22 mouse cellular contexts compared by ENCODE assay signal in the genomic region with DNA sequence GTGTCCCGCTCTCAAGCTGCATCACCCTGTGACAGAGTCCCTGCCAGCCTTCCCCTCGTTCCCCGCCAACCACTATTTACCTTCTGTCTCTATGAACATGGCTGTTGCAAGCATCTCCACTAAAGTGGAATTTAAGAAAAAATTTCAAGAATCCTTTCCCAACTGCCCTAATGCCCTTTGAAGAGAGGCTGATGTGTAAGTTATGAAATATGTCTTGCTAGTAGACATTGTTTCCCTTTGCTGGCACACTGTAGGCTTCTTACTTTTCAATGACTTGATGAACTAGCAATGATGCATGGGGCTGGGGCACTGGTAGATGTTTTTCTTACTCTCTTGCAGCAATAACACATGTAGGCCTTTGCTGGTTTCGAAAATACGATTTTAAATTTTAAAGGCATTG. TPM values are rescaled to one million over a fixed set of nuclear protein-coding genes. Genes with fewer than 3 reads are reported as not detected.
DNase-seq lines count a peak whose midpoint lies in the region; ATAC-seq and TF ChIP-seq lines count a peak whose summit lies in the region.
"Had no signal": no experiment of that assay in that cellular context is flagged by ENCODE, and none has a peak within 500 bp of the region (broad histone marks: within the 10 kb centered on the region; RNA-seq: fewer than 3 reads in every experiment).

No protein-coding gene starts in this region.

- no peaks in the 10 kb centered on the region for H3K9me3 ChIP-seq in midbrain, embryonic 13.5 days
- no peaks in the 10 kb centered on the region for H3K9me3 ChIP-seq in midbrain, postnatal 0 days (ENCODE audit: low read length)
- H3K9me3 ChIP-seq in forebrain, embryonic 14.5 days (replicated peaks; ENCODE audit: control insufficient read depth, low read length) = no peaks in the 10 kb centered on the region
- H3K9me3 ChIP-seq: forebrain, embryonic 10.5 days; forebrain, embryonic 13.5 days; hindbrain, embryonic 12.5 days had no signal

- H3K4me3 ChIP-seq in lung, adult 2 months (replicated peaks; ENCODE audit: extremely low read depth, low read depth, low read length) = no peak overlapping the region
- no peak overlapping the region for H3K4me3 ChIP-seq in midbrain, embryonic 13.5 days (replicated peaks)
- H3K4me3 ChIP-seq in midbrain, postnatal 0 days (ENCODE audit: low read depth, low read length) = no peak overlapping the region
- no peak overlapping the region for H3K4me3 ChIP-seq in forebrain, embryonic 14.5 days (ENCODE audit: low read depth, low read length)
- H3K4me3 ChIP-seq: forebrain, embryonic 10.5 days; forebrain, embryonic 13.5 days; gastrocnemius, adult 2 months; hindbrain, embryonic 12.5 days had no signal

- H3K27me3 ChIP-seq in midbrain, embryonic 13.5 days = no peaks in the 10 kb centered on the region
- no peaks in the 10 kb centered on the region for H3K27me3 ChIP-seq in midbrain, postnatal 0 days (ENCODE audit: insufficient read depth, low read length)
- H3K27me3 ChIP-seq in forebrain, embryonic 14.5 days (replicated peaks; ENCODE audit: control insufficient read depth, insufficient read depth, low read length) = no peaks in the 10 kb centered on the region
- H3K27me3 ChIP-seq: forebrain, embryonic 13.5 days; hindbrain, embryonic 12.5 days had no signal

- no peak for TF ChIP-seq CTCF in lung, adult 2 months (IDR thresholded peaks at IDR 0.05; ENCODE audit: insufficient read depth, low read length)
- TF ChIP-seq CTCF in midbrain, postnatal 0 days (IDR thresholded peaks at IDR 0.05) = no peak

- no peak for ATAC-seq in midbrain, embryonic 13.5 days
- no peak for ATAC-seq in midbrain, postnatal 0 days (ENCODE audit: low FRiP score)
- ATAC-seq in forebrain, embryonic 14.5 days = no peak
- ATAC-seq: forebrain, embryonic 13.5 days; forebrain, postnatal 0 days; hindbrain, postnatal 0 days; inflammation-experienced regulatory T-cells, adult 6 months had no signal

- H3K4me2 ChIP-seq in midbrain, embryonic 13.5 days (replicated peaks) = no peak overlapping the region
- no peak overlapping the region for H3K4me2 ChIP-seq in midbrain, postnatal 0 days (ENCODE audit: low read depth, low read length, poor library complexity, severe bottlenecking)
- H3K4me2 ChIP-seq in forebrain, embryonic 14.5 days (ENCODE audit: low read length) = no peak overlapping the region
- H3K4me2 ChIP-seq: forebrain, embryonic 13.5 days; heart, embryonic 11.5 days; hindbrain, embryonic 12.5 days had no signal

- TF ChIP-seq POLR2A in lung, adult 2 months (IDR thresholded peaks at IDR 0.05; ENCODE audit: borderline replicate concordance, extremely low read depth, low read depth, low read length) = no peak

- peak overlapping the region; percentile 87; the same call in 1 of the 2 replicates for H3K27ac ChIP-seq in midbrain, embryonic 13.5 days
- no peak overlapping the region for H3K27ac ChIP-seq in midbrain, postnatal 0 days (ENCODE audit: low read depth, low read length)
- no peak overlapping the region for H3K27ac ChIP-seq in forebrain, embryonic 14.5 days (ENCODE audit: low read depth, low read length)
- H3K27ac ChIP-seq: forebrain, embryonic 10.5 days; gastrocnemius, adult 2 months; hindbrain, postnatal 0 days had no signal

- H3K9ac ChIP-seq in midbrain, embryonic 13.5 days (replicated peaks) = no peak overlapping the region
- H3K9ac ChIP-seq in midbrain, postnatal 0 days (replicated peaks; ENCODE audit: low read length, poor library complexity, severe bottlenecking) = no peak overlapping the region
- no peak overlapping the region for H3K9ac ChIP-seq in forebrain, embryonic 14.5 days (ENCODE audit: low read length)
- H3K9ac ChIP-seq: forebrain, embryonic 13.5 days; forebrain, postnatal 0 days; hindbrain, embryonic 12.5 days had no signal

- peak; percentile 23 for DNase-seq in lung, postnatal 14 days
- DNase-seq in lung, adult 2 months = no peak
- DNase-seq in midbrain, postnatal 0 days (ENCODE audit: low spot score) = no peak
- peak; percentile 78 for DNase-seq in Muller cell, postnatal 12 days (ENCODE audit: inconsistent ontology term)
- peak; percentile 20 for DNase-seq in lung, postnatal 36 days
- no peak for DNase-seq in forebrain, embryonic 14.5 days (ENCODE audit: low spot score)
- DNase-seq: adrenal gland, adult 2 months; adrenal gland, postnatal 25 days; cerebellum, adult 18-20 months; cerebellum, adult 9-10 months; cerebellum, postnatal 14 days; forebrain, postnatal 0 days; gastrocnemius, adult 2 months; gastrocnemius, postnatal 14 days; heart, adult 11 months had no signal

- 78% methylated on average over 5 of the region's 5 CpGs for WGBS in lung, adult 2 months
- 92% methylated on average over 5 of the region's 5 CpGs for WGBS in midbrain, embryonic 13.5 days
- WGBS in midbrain, postnatal 0 days = 84% methylated on average over 5 of the region's 5 CpGs
- WGBS in forebrain, embryonic 14.5 days = 93% methylated on average over 5 of the region's 5 CpGs

- H3K4me1 ChIP-seq in lung, adult 2 months (ENCODE audit: control insufficient read depth, insufficient read depth, low read length) = peaks cover under 1% of the 10 kb centered on the region
- peaks cover 31% of the 10 kb centered on the region for H3K4me1 ChIP-seq in midbrain, embryonic 13.5 days (replicated peaks)
- H3K4me1 ChIP-seq in midbrain, postnatal 0 days (ENCODE audit: insufficient read depth, low read length) = peaks cover 21% of the 10 kb centered on the region
- H3K4me1 ChIP-seq in forebrain, embryonic 14.5 days (ENCODE audit: control insufficient read depth, insufficient read depth, low read length) = peaks cover 20% of the 10 kb centered on the region

- peaks cover 36% of the 10 kb centered on the region for H3K36me3 ChIP-seq in midbrain, embryonic 13.5 days
- H3K36me3 ChIP-seq in midbrain, postnatal 0 days (ENCODE audit: insufficient read depth, low read length) = peaks cover 5% of the 10 kb centered on the region; the same call in 1 of the 2 replicates
- peaks cover 24% of the 10 kb centered on the region for H3K36me3 ChIP-seq in forebrain, embryonic 14.5 days (ENCODE audit: control insufficient read depth, insufficient read depth, low read length)

RNA-seq across cellular contexts. Expression of a gene that starts 49.0 kb away (rescaled TPM):
- polyA plus RNA-seq in lung, adult 2 months (2012; rRNA removed) = 9.1 and 9.6 TPM in 2 replicates
- polyA plus RNA-seq in midbrain, embryonic 13.5 days (2015; fragmentation: Nextera tagmentation; extraction: Ambion mirVana) = 14.4 and 14.6 TPM in 2 replicates
- total RNA-seq in midbrain, postnatal 0 days (2014; rRNA removed) = 37.0 and 37.5 TPM in 2 replicates
- polyA plus RNA-seq in midbrain, postnatal 0 days (2015; fragmentation: Nextera tagmentation; extraction: Ambion mirVana) = 7.4 and 8.8 TPM in 2 replicates
- 10.2 and 12.2 TPM in 2 replicates for polyA plus RNA-seq in forebrain, embryonic 14.5 days (2014; fragmentation: Nextera tagmentation; extraction: Ambion mirVana)

Comparison
In these comparisons a context has a peak if more than half of its experiments do, and no peak if none do; other contexts are left out.
1. DNase-seq: peak in lung, postnatal 14 days (single experiment), Muller cell, postnatal 12 days (single experiment) and lung, postnatal 36 days (single experiment); none in lung, adult 2 months (single experiment), midbrain, postnatal 0 days (single experiment) and forebrain, embryonic 14.5 days (single experiment).